Mouse (Mus musculus): ENCODE data around the gene Tlk2. TPM values are rescaled to one million over a fixed set of nuclear protein-coding genes. Genes with fewer than 3 reads are reported as not detected.
A peak's percentile ranks its signal among the peaks of the same experiment; 100 is the strongest.

Tlk2 gene
- polyA plus RNA-seq, 1 experiment from 2014 or later, result 23.0 TPM

GRCm38 (mm10) chr11:105282460-105282859, 103.9 kb downstream of the Tlk2 start:
- no peak overlapping the region for H3K4me2 ChIP-seq (ENCODE audit: low read length)
- no peak overlapping the region for H3K4me3 ChIP-seq (ENCODE audit: low read depth, low read length)
- H3K9ac ChIP-seq (ENCODE audit: low read length), result no peak overlapping the region
- peaks cover 3% of the 10 kb centered on the region for H3K4me1 ChIP-seq (replicated peaks; ENCODE audit: control insufficient read depth, insufficient read depth, low read length)
- no peak overlapping the region for H3K27ac ChIP-seq (ENCODE audit: low read depth)
- ATAC-seq (replicated peaks; ENCODE audit: low FRiP score, low TSS enrichment, low read depth), result no peak
- WGBS, result 40% methylated on average over 2 of the region's 2 CpGs
- DNase-seq (ENCODE audit: low spot score), result no peak
- peaks cover 68% of the 10 kb centered on the region for H3K36me3 ChIP-seq (ENCODE audit: control insufficient read depth, insufficient read depth, low read length)
- no peaks in the 10 kb centered on the region for H3K9me3 ChIP-seq (ENCODE audit: control insufficient read depth, low read length)
- H3K27me3 ChIP-seq (replicated peaks; ENCODE audit: control insufficient read depth, insufficient read depth, low read length), result no peaks in the 10 kb centered on the region

DNA sequence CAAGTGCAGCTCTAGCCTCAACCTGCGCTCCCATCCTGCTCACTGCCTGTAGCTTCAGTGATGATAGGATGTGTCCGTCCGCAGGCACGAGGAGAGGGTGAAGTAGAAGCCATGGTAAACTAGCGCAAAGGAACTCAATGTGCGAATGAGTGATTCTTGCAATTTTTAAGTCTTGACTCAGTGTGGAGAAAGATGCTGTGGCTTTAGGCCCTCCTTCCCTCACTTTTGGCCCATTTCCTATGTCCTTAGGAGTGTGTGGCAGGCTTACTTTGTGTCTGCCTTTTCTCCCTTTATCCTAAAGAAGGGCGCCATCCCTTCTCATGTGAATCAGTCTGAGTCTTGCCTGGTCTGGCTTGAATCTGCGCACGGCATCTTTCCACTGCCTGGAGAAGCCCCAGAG, 104.4 kb downstream of the Tlk2 start:
- no peak overlapping the region for H3K9ac ChIP-seq (ENCODE audit: low read length)
- 92% methylated on average over 9 of the region's 9 CpGs for WGBS
- H3K9me3 ChIP-seq (ENCODE audit: control insufficient read depth, low read length), result no peaks in the 10 kb centered on the region
- no peak for ATAC-seq (replicated peaks; ENCODE audit: low FRiP score, low TSS enrichment, low read depth)
- DNase-seq (ENCODE audit: low spot score), result no peak
- peaks cover 65% of the 10 kb centered on the region for H3K36me3 ChIP-seq (ENCODE audit: control insufficient read depth, insufficient read depth, low read length)
- no peak overlapping the region for H3K4me3 ChIP-seq (ENCODE audit: low read depth, low read length)
- peaks cover 3% of the 10 kb centered on the region for H3K4me1 ChIP-seq (replicated peaks; ENCODE audit: control insufficient read depth, insufficient read depth, low read length)
- no peaks in the 10 kb centered on the region for H3K27me3 ChIP-seq (replicated peaks; ENCODE audit: control insufficient read depth, insufficient read depth, low read length)
- H3K27ac ChIP-seq (ENCODE audit: low read depth), result no peak overlapping the region
- no peak overlapping the region for H3K4me2 ChIP-seq (ENCODE audit: low read length)

GRCm38 (mm10) chr11:105285720-105286119, 107.1 kb downstream of the Tlk2 start:
- H3K27me3 ChIP-seq (replicated peaks; ENCODE audit: control insufficient read depth, insufficient read depth, low read length), result no peaks in the 10 kb centered on the region
- H3K36me3 ChIP-seq (ENCODE audit: control insufficient read depth, insufficient read depth, low read length), result peaks cover 45% of the 10 kb centered on the region
- no peak overlapping the region for H3K9ac ChIP-seq (ENCODE audit: low read length)
- H3K4me2 ChIP-seq (ENCODE audit: low read length), result no peak overlapping the region
- ATAC-seq (replicated peaks; ENCODE audit: low FRiP score, low TSS enrichment, low read depth) (peak; percentile 60), DNase-seq (ENCODE audit: low spot score) (no peak)
- 0 out of 2 replicates have a peak overlapping the region, but pooled peaks have one; percentile 3 for H3K27ac ChIP-seq (ENCODE audit: low read depth)
- peaks cover 3% of the 10 kb centered on the region for H3K4me1 ChIP-seq (replicated peaks; ENCODE audit: control insufficient read depth, insufficient read depth, low read length)
- H3K4me3 ChIP-seq (ENCODE audit: low read depth, low read length), result no peak overlapping the region
- no peaks in the 10 kb centered on the region for H3K9me3 ChIP-seq (ENCODE audit: control insufficient read depth, low read length)
- 62% methylated on average over 3 of the region's 3 CpGs for WGBS

DNA sequence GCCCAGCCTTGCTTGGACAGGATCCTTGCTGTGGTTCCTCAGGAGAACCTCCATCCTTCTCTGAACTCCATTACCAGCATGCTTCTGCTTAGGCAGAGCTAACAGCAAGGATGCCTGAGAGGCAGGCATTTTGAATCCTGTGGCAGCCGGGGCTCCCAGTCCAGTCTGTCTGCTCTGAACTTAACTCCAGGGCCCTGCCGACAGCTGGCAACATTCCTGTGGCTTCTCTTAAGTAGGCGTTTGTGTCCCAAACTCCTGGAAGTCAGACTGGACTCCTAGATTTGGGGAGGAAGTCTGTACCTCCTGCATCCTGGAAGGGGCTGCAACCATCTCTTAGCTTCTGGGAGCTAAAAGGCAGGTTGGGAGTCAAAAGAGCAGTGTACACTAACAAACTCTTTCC, 110.8 kb downstream of the Tlk2 start:
- Histone ChIP-seq H3K4me1 (replicated peaks; ENCODE audit: control insufficient read depth, insufficient read depth, low read length) (peaks cover 22% of the 10 kb centered on the region), H3K4me3 (ENCODE audit: low read depth, low read length) (no peak overlapping the region), H3K27ac (ENCODE audit: low read depth) (no peak overlapping the region), H3K9me3 (ENCODE audit: control insufficient read depth, low read length) (no peaks in the 10 kb centered on the region), H3K27me3 (replicated peaks; ENCODE audit: control insufficient read depth, insufficient read depth, low read length) (no peaks in the 10 kb centered on the region), H3K4me2 (ENCODE audit: low read length) (no peak overlapping the region), H3K9ac (ENCODE audit: low read length) (no peak overlapping the region), H3K36me3 (ENCODE audit: control insufficient read depth, insufficient read depth, low read length) (0 out of 2 replicates have a peak, but pooled peaks cover 13% of the 10 kb centered on the region)
- no peak for ATAC-seq (replicated peaks; ENCODE audit: low FRiP score, low TSS enrichment, low read depth)
- no peak for DNase-seq (ENCODE audit: low spot score)
- WGBS, result 59% methylated on average over 3 of the region's 3 CpGs

GRCm38 (mm10) chr11:105291681-105292123, 113.1 kb downstream of the Tlk2 start:
- peak overlapping the region; percentile 71 for H3K4me2 ChIP-seq (ENCODE audit: low read length)
- peaks cover 26% of the 10 kb centered on the region for H3K4me1 ChIP-seq (replicated peaks; ENCODE audit: control insufficient read depth, insufficient read depth, low read length)
- peak overlapping the region; percentile 79 for H3K9ac ChIP-seq (ENCODE audit: low read length)
- DNase-seq (ENCODE audit: low spot score), result no peak
- no peaks in the 10 kb centered on the region for H3K9me3 ChIP-seq (ENCODE audit: control insufficient read depth, low read length)
- 0 out of 2 replicates have a peak, but pooled peaks cover 5% of the 10 kb centered on the region for H3K36me3 ChIP-seq (ENCODE audit: control insufficient read depth, insufficient read depth, low read length)
- no peaks in the 10 kb centered on the region for H3K27me3 ChIP-seq (replicated peaks; ENCODE audit: control insufficient read depth, insufficient read depth, low read length)
- ATAC-seq (replicated peaks; ENCODE audit: low FRiP score, low TSS enrichment, low read depth), result no peak
- peak overlapping the region; percentile 94 for H3K27ac ChIP-seq (ENCODE audit: low read depth)
- WGBS, result 7% methylated on average over 10 of the region's 10 CpGs
- peak overlapping the region; percentile 69 for H3K4me3 ChIP-seq (ENCODE audit: low read depth, low read length)

GRCm38 (mm10) chr11:105292124-105293071, 113.8 kb downstream of the Tlk2 start, which contains the start of gene Mrc2:
Gene Mrc2 (plus strand): TSS chr11:105292643.
- Histone ChIP-seq H3K4me1 (replicated peaks; ENCODE audit: control insufficient read depth, insufficient read depth, low read length) (peaks cover 26% of the 10 kb centered on the region), H3K36me3 (ENCODE audit: control insufficient read depth, insufficient read depth, low read length) (no peaks in the 10 kb centered on the region), H3K9ac (ENCODE audit: low read length) (peak within 1 kb of the TSS; percentile 79), H3K27me3 (replicated peaks; ENCODE audit: control insufficient read depth, insufficient read depth, low read length) (no peaks in the 10 kb centered on the region), H3K9me3 (ENCODE audit: control insufficient read depth, low read length) (no peaks in the 10 kb centered on the region), H3K27ac (ENCODE audit: low read depth) (peak within 1 kb of the TSS; percentile 94), H3K4me3 (ENCODE audit: low read depth, low read length) (peak within 1 kb of the TSS; percentile 69), H3K4me2 (ENCODE audit: low read length) (peak within 1 kb of the TSS; percentile 71)
- peak; percentile 80 for ATAC-seq (replicated peaks; ENCODE audit: low FRiP score, low TSS enrichment, low read depth)
- WGBS, result 1% methylated on average over 64 of the region's 75 CpGs
- DNase-seq (ENCODE audit: low spot score), result peak; percentile 87

DNA sequence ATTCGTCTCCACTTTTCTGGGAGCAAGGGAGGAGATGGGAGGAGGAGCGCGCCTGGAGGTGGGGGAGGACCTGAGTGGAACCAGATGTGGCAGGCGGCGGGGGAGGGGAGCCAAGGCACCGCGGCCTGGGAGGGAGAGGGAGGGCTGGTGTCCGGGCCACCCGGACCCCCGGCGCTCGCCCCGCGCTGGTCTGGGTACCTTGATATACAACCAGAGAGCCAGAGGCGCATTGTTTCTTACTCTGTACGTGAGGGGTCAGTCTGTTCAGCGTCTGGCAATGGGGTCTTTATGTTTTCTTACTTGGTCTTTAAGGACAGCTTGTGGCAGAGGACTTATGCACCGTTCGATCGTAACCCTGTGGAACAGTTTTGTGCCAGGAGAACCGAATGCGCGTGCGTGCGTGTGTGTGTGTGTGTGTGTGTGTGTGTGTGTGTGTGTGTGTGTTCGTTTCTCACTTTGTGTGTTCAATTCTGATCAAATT, 114.5 kb downstream of the Tlk2 start:
- H3K27me3 ChIP-seq (replicated peaks; ENCODE audit: control insufficient read depth, insufficient read depth, low read length), result no peaks in the 10 kb centered on the region
- 3% methylated on average over 26 of the region's 26 CpGs for WGBS
- H3K27ac ChIP-seq (ENCODE audit: low read depth), result peak overlapping the region; percentile 94
- peak overlapping the region; percentile 69 for H3K4me3 ChIP-seq (ENCODE audit: low read depth, low read length)
- peak; percentile 55; the same call in 1 of the 2 replicates for ATAC-seq (replicated peaks; ENCODE audit: low FRiP score, low TSS enrichment, low read depth)
- peaks cover 26% of the 10 kb centered on the region for H3K4me1 ChIP-seq (replicated peaks; ENCODE audit: control insufficient read depth, insufficient read depth, low read length)
- H3K9me3 ChIP-seq (ENCODE audit: control insufficient read depth, low read length), result no peaks in the 10 kb centered on the region
- no peaks in the 10 kb centered on the region for H3K36me3 ChIP-seq (ENCODE audit: control insufficient read depth, insufficient read depth, low read length)
- peak overlapping the region; percentile 79 for H3K9ac ChIP-seq (ENCODE audit: low read length)
- peak overlapping the region; percentile 71 for H3K4me2 ChIP-seq (ENCODE audit: low read length)
- peak; percentile 89 for DNase-seq (ENCODE audit: low spot score)

- WGBS, result 14% methylated on average over 9 of the region's 9 CpGs
- peak overlapping the region; percentile 71 for H3K4me2 ChIP-seq (ENCODE audit: low read length)
- peak overlapping the region; percentile 79 for H3K9ac ChIP-seq (ENCODE audit: low read length)
- no peaks in the 10 kb centered on the region for H3K9me3 ChIP-seq (ENCODE audit: control insufficient read depth, low read length)
- ATAC-seq (replicated peaks; ENCODE audit: low FRiP score, low TSS enrichment, low read depth) (no peak), DNase-seq (ENCODE audit: low spot score) (peak; percentile 62)
- H3K4me1 ChIP-seq (replicated peaks; ENCODE audit: control insufficient read depth, insufficient read depth, low read length), result peaks cover 26% of the 10 kb centered on the region
- peak overlapping the region; percentile 94; the same call in 1 of the 2 replicates for H3K27ac ChIP-seq (ENCODE audit: low read depth)
- H3K4me3 ChIP-seq (ENCODE audit: low read depth, low read length), result peak overlapping the region; percentile 69
- H3K36me3 ChIP-seq (ENCODE audit: control insufficient read depth, insufficient read depth, low read length), result no peaks in the 10 kb centered on the region
- no peaks in the 10 kb centered on the region for H3K27me3 ChIP-seq (replicated peaks; ENCODE audit: control insufficient read depth, insufficient read depth, low read length)
Observed at GRCm38 (mm10) chr11:105293901-105294494, 115.4 kb downstream of the Tlk2 start.
